Mouse (Mus musculus): ENCODE data around the gene Myo6. TPM values are rescaled to one million over a fixed set of nuclear protein-coding genes. Genes with fewer than 3 reads are reported as not detected.

The Myo6 gene
- total and polyA plus RNA-seq, 3 experiments = 6.0 to 39.5 (median 11.0) TPM

GRCm38 (mm10) chr9:80166425-80166824, 1.6 kb downstream of the Myo6 start:
- Histone ChIP-seq H3K4me3 (replicated peaks in 1 of 3; ENCODE audit: low read depth in 2 of 3, low read length in 2 of 3, poor library complexity in 1 of 3) (no peak overlapping the region), H3K27ac (ENCODE audit: insufficient read depth, low read depth) (no peak overlapping the region), H3K36me3 (replicated peaks in 1 of 2; ENCODE audit: control insufficient read depth in 1 of 2, insufficient read depth in 1 of 2, low read length in 1 of 2) (no peaks in the 10 kb centered on the region), H3K79me2 (replicated peaks; ENCODE audit: control insufficient read depth, extremely low read depth, insufficient read depth, poor library complexity, severe bottlenecking) (no peaks in the 10 kb centered on the region), H3K9me3 (replicated peaks; ENCODE audit: low read length) (peaks cover 4% of the 10 kb centered on the region), H3K4me1 (ENCODE audit: control insufficient read depth in 1 of 2, insufficient read depth in 2 of 2) (peaks cover 3 to 14% of the 10 kb centered on the region in 2 experiments; a peak in 2 of 4 replicates), H3K4me2 (ENCODE audit: insufficient read depth, low read depth, poor library complexity, severe bottlenecking) (no peak overlapping the region), H3K9ac (ENCODE audit: insufficient read depth, low read depth) (no peak overlapping the region), H3K27me3 (replicated peaks) (peaks cover 7% of the 10 kb centered on the region)
- dilution Hi-C loops (cut with MboI; ENCODE audit: extremely low pct_ligation_motif_present, extremely low pct_unique_long_range_greater_than_20kb, low sequenced_read_pairs) = no loop called here
- in situ Hi-C loops (cut with MboI; ENCODE audit: low pct_ligation_motif_present, low pct_unique_long_range_greater_than_20kb, low sequenced_read_pairs) = no loop called here
- no peak for DNase-seq (ENCODE audit: extremely low read depth)
- TF ChIP-seq EP300 (IDR thresholded peaks at IDR 0.05; ENCODE audit: low read length) = no peak
- TF ChIP-seq ETS1 (conservative IDR thresholded peaks at IDR 0.05; ENCODE audit: low read depth, low read length) = no peak
- TF ChIP-seq TCF12 (IDR thresholded peaks at IDR 0.05; ENCODE audit: low read depth, low read length) = no peak
- TF ChIP-seq MEF2A (IDR thresholded peaks at IDR 0.05; ENCODE audit: borderline replicate concordance, low read depth, low read length) = no peak
- TF ChIP-seq NRF1 (IDR thresholded peaks at IDR 0.05; ENCODE audit: low read depth, low read length) = no peak
- TF ChIP-seq CHD1 (IDR thresholded peaks at IDR 0.05; ENCODE audit: low read depth, low read length) = no peak
- no peak for TF ChIP-seq UBTF (IDR thresholded peaks at IDR 0.05; ENCODE audit: low read depth, low read length)
- TF ChIP-seq CTCF (conservative IDR thresholded peaks at IDR 0.05 in 1 of 2, IDR thresholded peaks at IDR 0.05 in 1 of 2; ENCODE audit: low read depth in 2 of 2, low read length in 2 of 2) = no peak
- TF ChIP-seq USF2 (conservative IDR thresholded peaks at IDR 0.05; ENCODE audit: low read depth, low read length) = no peak
- no peak for TF ChIP-seq RAD21 (IDR thresholded peaks at IDR 0.05; ENCODE audit: low read depth, low read length)
- TF ChIP-seq ZKSCAN1 (IDR thresholded peaks at IDR 0.05; ENCODE audit: borderline replicate concordance, low read depth, low read length) = no peak
- TF ChIP-seq SMC3 (IDR thresholded peaks at IDR 0.05; ENCODE audit: low read depth, low read length) = no peak
- TF ChIP-seq MAFK (IDR thresholded peaks at IDR 0.05; ENCODE audit: insufficient replicate concordance, low read length) = no peak
- no peak for TF ChIP-seq ZNF384 (IDR thresholded peaks at IDR 0.05; ENCODE audit: low read depth, low read length)

GRCm38 (mm10) chr9:80167089-80167488, 2.3 kb downstream of the Myo6 start:
- Histone ChIP-seq H3K4me3 (replicated peaks in 1 of 3; ENCODE audit: low read depth in 2 of 3, low read length in 2 of 3, poor library complexity in 1 of 3) (no peak overlapping the region), H3K9ac (ENCODE audit: insufficient read depth, low read depth) (no peak overlapping the region), H3K4me2 (ENCODE audit: insufficient read depth, low read depth, poor library complexity, severe bottlenecking) (no peak overlapping the region), H3K27ac (ENCODE audit: insufficient read depth, low read depth) (no peak overlapping the region), H3K36me3 (replicated peaks in 1 of 2; ENCODE audit: control insufficient read depth in 1 of 2, insufficient read depth in 1 of 2, low read length in 1 of 2) (no peaks in the 10 kb centered on the region), H3K9me3 (replicated peaks; ENCODE audit: low read length) (peaks cover 4% of the 10 kb centered on the region), H3K79me2 (replicated peaks; ENCODE audit: control insufficient read depth, extremely low read depth, insufficient read depth, poor library complexity, severe bottlenecking) (no peaks in the 10 kb centered on the region), H3K27me3 (replicated peaks) (peaks cover 7% of the 10 kb centered on the region), H3K4me1 (ENCODE audit: control insufficient read depth in 1 of 2, insufficient read depth in 2 of 2) (peaks cover 4 to 14% of the 10 kb centered on the region in 2 experiments; a peak in 2 of 4 replicates)
- DNase-seq (ENCODE audit: extremely low read depth) = no peak
- in situ Hi-C loops (cut with MboI; ENCODE audit: low pct_ligation_motif_present, low pct_unique_long_range_greater_than_20kb, low sequenced_read_pairs) (no loop called here), dilution Hi-C loops (cut with MboI; ENCODE audit: extremely low pct_ligation_motif_present, extremely low pct_unique_long_range_greater_than_20kb, low sequenced_read_pairs) (no loop called here)
- TF ChIP-seq ZKSCAN1 (IDR thresholded peaks at IDR 0.05; ENCODE audit: borderline replicate concordance, low read depth, low read length) (no peak), TBP (conservative IDR thresholded peaks at IDR 0.05; ENCODE audit: low read depth, low read length) (no peak), NRF1 (IDR thresholded peaks at IDR 0.05; ENCODE audit: low read depth, low read length) (no peak), ETS1 (conservative IDR thresholded peaks at IDR 0.05; ENCODE audit: low read depth, low read length) (no peak), JUND (conservative IDR thresholded peaks at IDR 0.05; ENCODE audit: low read depth, low read length) (no peak), SIN3A (IDR thresholded peaks at IDR 0.05; ENCODE audit: low read length) (no peak), IRF4 (IDR thresholded peaks at IDR 0.05; ENCODE audit: low read depth, low read length) (no peak), USF1 (IDR thresholded peaks at IDR 0.05; ENCODE audit: low read depth, low read length) (no peak), POLR2AphosphoS2 (IDR thresholded peaks at IDR 0.05; ENCODE audit: low read depth, low read length) (no peak), CTCF (conservative IDR thresholded peaks at IDR 0.05 in 1 of 2, IDR thresholded peaks at IDR 0.05 in 1 of 2; ENCODE audit: low read depth in 2 of 2, low read length in 2 of 2) (no peak), TCF12 (IDR thresholded peaks at IDR 0.05; ENCODE audit: low read depth, low read length) (no peak), KAT2A (IDR thresholded peaks at IDR 0.05; ENCODE audit: insufficient replicate concordance, low read length) (no peak), GABPA (IDR thresholded peaks at IDR 0.05; ENCODE audit: insufficient replicate concordance, low read depth, low read length) (no peak), HCFC1 (IDR thresholded peaks at IDR 0.05; ENCODE audit: low read depth, low read length) (no peak), NELFE (IDR thresholded peaks at IDR 0.05; ENCODE audit: low read depth, low read length) (no peak)

Data from CH12.LX (cell line).